Mouse (Mus musculus): ENCODE measurements around the gene Gm765. TPM values are rescaled to one million over a fixed set of nuclear protein-coding genes. Genes with fewer than 3 reads are reported as not detected.

The Gm765 gene
- not detected in 2 replicates for polyA plus RNA-seq (2016; fragmentation: Nextera tagmentation; extraction: Ambion mirVana)

- H3K27me3 ChIP-seq (ENCODE audit: poor library complexity, severe bottlenecking): no peaks in the 10 kb centered on the region
- H3K4me3 ChIP-seq: no peak within 1 kb of the TSS
- WGBS: 87% methylated on average over 5 of the region's 5 CpGs
- DNase-seq (ENCODE audit: extremely low spot score, low spot score): no peak
- H3K27ac ChIP-seq: no peak within 1 kb of the TSS
- H3K9me3 ChIP-seq: no peaks in the 10 kb centered on the region
- no peaks in the 10 kb centered on the region for H3K4me1 ChIP-seq
- H3K36me3 ChIP-seq (replicated peaks): no peaks in the 10 kb centered on the region
Observed at GRCm38 (mm10) chr6:98342654-98343053, at the start of gene Gm765. Gene Gm765 (minus strand): TSS chr6:98342754.

- Histone ChIP-seq H3K27ac (no peak overlapping the region), H3K36me3 (replicated peaks) (no peaks in the 10 kb centered on the region), H3K9me3 (no peaks in the 10 kb centered on the region), H3K4me1 (0 out of 2 replicates have a peak, but pooled peaks cover 2% of the 10 kb centered on the region), H3K4me3 (no peak overlapping the region), H3K27me3 (ENCODE audit: poor library complexity, severe bottlenecking) (no peaks in the 10 kb centered on the region)
- no peak for DNase-seq (ENCODE audit: extremely low spot score, low spot score)
- WGBS: 93% methylated on average over 8 of the region's 8 CpGs
Observed at GRCm38 (mm10) chr6:98385487-98385886, 42.9 kb upstream of the Gm765 start.

- H3K9me3 ChIP-seq: no peaks in the 10 kb centered on the region
- H3K4me3 ChIP-seq: no peak overlapping the region
- 84% methylated on average over 8 of the region's 8 CpGs for WGBS
- H3K36me3 ChIP-seq (replicated peaks): no peaks in the 10 kb centered on the region
- H3K27me3 ChIP-seq (ENCODE audit: poor library complexity, severe bottlenecking): no peaks in the 10 kb centered on the region
- 0 out of 2 replicates have a peak, but pooled peaks cover 2% of the 10 kb centered on the region for H3K4me1 ChIP-seq
- no peak for DNase-seq (ENCODE audit: extremely low spot score, low spot score)
- no peak overlapping the region for H3K27ac ChIP-seq
Observed at GRCm38 (mm10) chr6:98384431-98384830, 41.9 kb upstream of the Gm765 start.

- no peak for DNase-seq (ENCODE audit: extremely low spot score, low spot score)
- Histone ChIP-seq H3K4me3 (no peak overlapping the region), H3K9me3 (no peaks in the 10 kb centered on the region), H3K27ac (no peak overlapping the region), H3K4me1 (0 out of 2 replicates have a peak, but pooled peaks cover 2% of the 10 kb centered on the region), H3K36me3 (replicated peaks) (no peaks in the 10 kb centered on the region), H3K27me3 (ENCODE audit: poor library complexity, severe bottlenecking) (no peaks in the 10 kb centered on the region)
- WGBS: 54% methylated on average over 6 of the region's 6 CpGs
Observed at GRCm38 (mm10) chr6:98383411-98383810, 40.9 kb upstream of the Gm765 start.

- 93% methylated on average over 4 of the region's 4 CpGs for WGBS
- Histone ChIP-seq H3K4me1 (no peaks in the 10 kb centered on the region), H3K27ac (no peak overlapping the region), H3K36me3 (replicated peaks) (no peaks in the 10 kb centered on the region), H3K9me3 (no peaks in the 10 kb centered on the region), H3K27me3 (ENCODE audit: poor library complexity, severe bottlenecking) (no peaks in the 10 kb centered on the region), H3K4me3 (no peak overlapping the region)
- no peak for DNase-seq (ENCODE audit: extremely low spot score, low spot score)
Observed at GRCm38 (mm10) chr6:98366199-98366598, 23.6 kb upstream of the Gm765 start.

- no peaks in the 10 kb centered on the region for H3K4me1 ChIP-seq
- no peaks in the 10 kb centered on the region for H3K36me3 ChIP-seq (replicated peaks)
- no peaks in the 10 kb centered on the region for H3K27me3 ChIP-seq (ENCODE audit: poor library complexity, severe bottlenecking)
- H3K27ac ChIP-seq: no peak overlapping the region
- DNase-seq (ENCODE audit: extremely low spot score, low spot score): no peak
- H3K9me3 ChIP-seq: no peaks in the 10 kb centered on the region
- H3K4me3 ChIP-seq: no peak overlapping the region
- 90% methylated on average over 5 of the region's 5 CpGs for WGBS
Observed at GRCm38 (mm10) chr6:98355271-98355670, 12.7 kb upstream of the Gm765 start.

- whole genome bisulfite sequencing: 95% methylated on average over 3 of the region's 3 CpGs
- H3K27me3 ChIP-seq (ENCODE audit: poor library complexity, severe bottlenecking): no peaks in the 10 kb centered on the region
- H3K36me3 ChIP-seq (replicated peaks): no peaks in the 10 kb centered on the region
- DNase-seq (ENCODE audit: extremely low spot score, low spot score): no peak
- no peaks in the 10 kb centered on the region for H3K4me1 ChIP-seq
- H3K9me3 ChIP-seq: no peaks in the 10 kb centered on the region
- H3K4me3 ChIP-seq: no peak overlapping the region
- H3K27ac ChIP-seq: no peak overlapping the region
Observed at GRCm38 (mm10) chr6:98353285-98353684, 10.7 kb upstream of the Gm765 start.

GRCm38 (mm10) chr6:98332714-98333113 is 9.8 kb downstream of the Gm765 start:
- Histone ChIP-seq H3K4me1 (no peaks in the 10 kb centered on the region), H3K27ac (no peak overlapping the region), H3K9me3 (no peaks in the 10 kb centered on the region), H3K4me3 (no peak overlapping the region), H3K36me3 (replicated peaks) (no peaks in the 10 kb centered on the region), H3K27me3 (ENCODE audit: poor library complexity, severe bottlenecking) (no peaks in the 10 kb centered on the region)
- WGBS: 89% methylated on average over 2 of the region's 2 CpGs
- no peak for DNase-seq (ENCODE audit: extremely low spot score, low spot score)

GRCm38 (mm10) chr6:98311659-98312058 is 30.9 kb downstream of the Gm765 start:
- no peaks in the 10 kb centered on the region for H3K27me3 ChIP-seq (ENCODE audit: poor library complexity, severe bottlenecking)
- H3K36me3 ChIP-seq (replicated peaks): no peaks in the 10 kb centered on the region
- DNase-seq (ENCODE audit: extremely low spot score, low spot score): no peak
- H3K4me3 ChIP-seq: no peak overlapping the region
- no peak overlapping the region for H3K27ac ChIP-seq
- no peaks in the 10 kb centered on the region for H3K4me1 ChIP-seq
- H3K9me3 ChIP-seq: no peaks in the 10 kb centered on the region
- 92% methylated on average over 5 of the region's 5 CpGs for whole genome bisulfite sequencing

- 80% methylated on average over 3 of the region's 3 CpGs for WGBS
- no peaks in the 10 kb centered on the region for H3K36me3 ChIP-seq (replicated peaks)
Observed at GRCm38 (mm10) chr6:98307647-98308046, 34.9 kb downstream of the Gm765 start.

GRCm38 (mm10) chr6:98307159-98307558 is 35.4 kb downstream of the Gm765 start:
- Histone ChIP-seq H3K27ac (no peak overlapping the region), H3K9me3 (no peaks in the 10 kb centered on the region), H3K27me3 (ENCODE audit: poor library complexity, severe bottlenecking) (no peaks in the 10 kb centered on the region), H3K36me3 (replicated peaks) (no peaks in the 10 kb centered on the region), H3K4me1 (no peaks in the 10 kb centered on the region), H3K4me3 (no peak overlapping the region)
- no peak for DNase-seq (ENCODE audit: extremely low spot score, low spot score)
- 87% methylated on average over 7 of the region's 7 CpGs for WGBS

More at GRCm38 (mm10) chr6:98307647-98308046, 34.9 kb downstream of the Gm765 start:
- Histone ChIP-seq H3K4me1 (no peaks in the 10 kb centered on the region), H3K27ac (no peak overlapping the region), H3K4me3 (no peak overlapping the region), H3K9me3 (no peaks in the 10 kb centered on the region), H3K27me3 (ENCODE audit: poor library complexity, severe bottlenecking) (no peaks in the 10 kb centered on the region)
- DNase-seq (ENCODE audit: extremely low spot score, low spot score): no peak

- Histone ChIP-seq H3K4me1 (no peaks in the 10 kb centered on the region), H3K9me3 (no peaks in the 10 kb centered on the region), H3K27me3 (ENCODE audit: poor library complexity, severe bottlenecking) (no peaks in the 10 kb centered on the region), H3K27ac (no peak overlapping the region), H3K36me3 (replicated peaks) (no peaks in the 10 kb centered on the region), H3K4me3 (no peak overlapping the region)
- WGBS: 92% methylated on average over 5 of the region's 5 CpGs
- no peak for DNase-seq (ENCODE audit: extremely low spot score, low spot score)
Observed at GRCm38 (mm10) chr6:98292064-98292463, 50.5 kb downstream of the Gm765 start.

GRCm38 (mm10) chr6:98288316-98288715 is 54.2 kb downstream of the Gm765 start:
- Histone ChIP-seq H3K9me3 (no peaks in the 10 kb centered on the region), H3K36me3 (replicated peaks) (no peaks in the 10 kb centered on the region), H3K27ac (no peak overlapping the region), H3K4me1 (no peaks in the 10 kb centered on the region), H3K4me3 (no peak overlapping the region), H3K27me3 (ENCODE audit: poor library complexity, severe bottlenecking) (no peaks in the 10 kb centered on the region)
- WGBS: 67% methylated on average over 3 of the region's 3 CpGs
- DNase-seq (ENCODE audit: extremely low spot score, low spot score): no peak

GRCm38 (mm10) chr6:98287521-98287920 is 55.0 kb downstream of the Gm765 start:
- Histone ChIP-seq H3K4me1 (no peaks in the 10 kb centered on the region), H3K27ac (no peak overlapping the region), H3K9me3 (no peaks in the 10 kb centered on the region), H3K36me3 (replicated peaks) (no peaks in the 10 kb centered on the region), H3K27me3 (ENCODE audit: poor library complexity, severe bottlenecking) (no peaks in the 10 kb centered on the region), H3K4me3 (no peak overlapping the region)
- DNase-seq (ENCODE audit: extremely low spot score, low spot score): no peak
- WGBS: 76% methylated on average over 6 of the region's 6 CpGs
